In genomic region chr6:87745301-87745700, GRCm38 (mm10) we compare ENCODE assay signal across 16 mouse cellular contexts. TPM values are rescaled to one million over a fixed set of nuclear protein-coding genes. Genes with fewer than 3 reads are reported as not detected.
DNase-seq lines count a peak whose midpoint lies in the region; ATAC-seq and TF ChIP-seq lines count a peak whose summit lies in the region.
"Had no signal": no experiment of that assay in that cellular context is flagged by ENCODE, and none has a peak within 500 bp of the region (broad histone marks: within the 10 kb centered on the region; RNA-seq: fewer than 3 reads in every experiment).

No protein-coding gene starts in this region.

- H3K4me3 ChIP-seq in lung, adult 2 months (replicated peaks; ENCODE audit: extremely low read depth, low read depth, low read length), result no peak overlapping the region
- H3K4me3 ChIP-seq in liver, postnatal 0 days (ENCODE audit: low read depth, low read length), result no peak overlapping the region
- no peak overlapping the region for H3K4me3 ChIP-seq in forebrain, embryonic 11.5 days (ENCODE audit: low read depth, low read length)
- H3K4me3 ChIP-seq: embryonic facial prominence, embryonic 15.5 days; hindbrain, embryonic 15.5 days; neural tube, embryonic 12.5 days had no signal

- ATAC-seq in liver, postnatal 0 days, result no peak
- no peak for ATAC-seq in forebrain, embryonic 11.5 days (replicated peaks; ENCODE audit: low FRiP score)
- ATAC-seq: forebrain, embryonic 16.5 days had no signal

- H3K4me1 ChIP-seq in lung, adult 2 months (ENCODE audit: control insufficient read depth, insufficient read depth, low read length), result no peaks in the 10 kb centered on the region
- H3K4me1 ChIP-seq in liver, postnatal 0 days (ENCODE audit: insufficient read depth), result peaks cover 51% of the 10 kb centered on the region
- H3K4me1 ChIP-seq in forebrain, embryonic 11.5 days (replicated peaks; ENCODE audit: control insufficient read depth, insufficient read depth, low read length), result no peaks in the 10 kb centered on the region
- H3K4me1 ChIP-seq: hindbrain, embryonic 15.5 days; neural tube, embryonic 12.5 days had no signal

- H3K4me2 ChIP-seq in liver, postnatal 0 days (ENCODE audit: low read depth, low read length), result no peak overlapping the region
- no peak overlapping the region for H3K4me2 ChIP-seq in forebrain, embryonic 11.5 days (ENCODE audit: low read depth, low read length, severe bottlenecking)
- H3K4me2 ChIP-seq: embryonic facial prominence, embryonic 15.5 days; hindbrain, embryonic 15.5 days; neural tube, embryonic 12.5 days had no signal

- H3K9ac ChIP-seq in liver, postnatal 0 days (replicated peaks), result no peak overlapping the region
- H3K9ac ChIP-seq in forebrain, embryonic 11.5 days (ENCODE audit: low read length), result no peak overlapping the region
- H3K9ac ChIP-seq: embryonic facial prominence, embryonic 15.5 days; hindbrain, embryonic 15.5 days; neural tube, embryonic 12.5 days had no signal

- H3K36me3 ChIP-seq in liver, postnatal 0 days (replicated peaks; ENCODE audit: insufficient read depth, low read length), result no peaks in the 10 kb centered on the region
- H3K36me3 ChIP-seq in forebrain, embryonic 11.5 days (ENCODE audit: control insufficient read depth, insufficient read depth, low read length), result no peaks in the 10 kb centered on the region
- H3K36me3 ChIP-seq: embryonic facial prominence, embryonic 15.5 days; hindbrain, embryonic 15.5 days; neural tube, embryonic 12.5 days had no signal

- 0 out of 2 replicates have a peak overlapping the region, but pooled peaks have one; percentile 42 for H3K27ac ChIP-seq in liver, postnatal 0 days (ENCODE audit: low read depth)
- no peak overlapping the region for H3K27ac ChIP-seq in forebrain, embryonic 11.5 days (ENCODE audit: low read depth, low read length)
- H3K27ac ChIP-seq: embryonic facial prominence, embryonic 15.5 days; hindbrain, embryonic 15.5 days; neural tube, embryonic 12.5 days had no signal

- DNase-seq in adrenal gland, adult 8-10 months, result peak; percentile 20
- no peak for DNase-seq in adrenal gland, adult 18-20 months (ENCODE audit: low spot score in 2 of 2)
- peak; percentile 25 to 43 for DNase-seq in lung, adult 18-20 months
- no peak for DNase-seq in lung, adult 2 months
- no peak for DNase-seq in liver, postnatal 0 days
- DNase-seq in cerebellum, postnatal 25 days, result no peak
- no peak for DNase-seq in forebrain, embryonic 11.5 days (ENCODE audit: low spot score)
- DNase-seq in thymus, postnatal 0 days (ENCODE audit: low spot score), result no peak
- DNase-seq: midbrain, embryonic 14.5 days; spleen, adult 18-20 months had no signal

- H3K27me3 ChIP-seq in liver, postnatal 0 days (ENCODE audit: insufficient read depth, low read length), result no peaks in the 10 kb centered on the region
- no peaks in the 10 kb centered on the region for H3K27me3 ChIP-seq in forebrain, embryonic 11.5 days (ENCODE audit: control insufficient read depth, insufficient read depth, low read length)
- H3K27me3 ChIP-seq: embryonic facial prominence, embryonic 15.5 days; hindbrain, embryonic 15.5 days; neural tube, embryonic 12.5 days had no signal

- no peaks in the 10 kb centered on the region for H3K9me3 ChIP-seq in liver, postnatal 0 days (ENCODE audit: low read length)
- H3K9me3 ChIP-seq in forebrain, embryonic 11.5 days (ENCODE audit: control insufficient read depth, low read length), result no peaks in the 10 kb centered on the region
- H3K9me3 ChIP-seq: embryonic facial prominence, embryonic 15.5 days; hindbrain, embryonic 15.5 days; neural tube, embryonic 12.5 days had no signal

- WGBS in lung, adult 2 months, result 11% methylated on average over 1 of the region's 1 CpGs
- WGBS in liver, postnatal 0 days (ENCODE audit: insufficient replicate concordance), result 30% methylated on average over 1 of the region's 1 CpGs
- 54% methylated on average over 1 of the region's 1 CpGs for WGBS in forebrain, embryonic 11.5 days

- TF ChIP-seq CTCF in lung, adult 2 months (IDR thresholded peaks at IDR 0.05; ENCODE audit: insufficient read depth, low read length), result no peak
- no peak for TF ChIP-seq CTCF in liver, postnatal 0 days (IDR thresholded peaks at IDR 0.05; ENCODE audit: low read depth)

- TF ChIP-seq POLR2A in lung, adult 2 months (IDR thresholded peaks at IDR 0.05; ENCODE audit: borderline replicate concordance, extremely low read depth, low read depth, low read length), result no peak

- TF ChIP-seq EP300 in liver, postnatal 0 days (IDR thresholded peaks at IDR 0.05; ENCODE audit: low read depth), result no peak

RNA-seq across cellular contexts. Expression of gene Efcc1, which starts 14.6 kb away (rescaled TPM):
- under 1 TPM; 0.54 to 0.78 (median 0.65) TPM for total RNA-seq in adrenal gland, adult 8-10 months (2022)
- under 1 TPM; 0.27 to 0.51 TPM for total RNA-seq in adrenal gland, adult 18-20 months (2021)
- polyA plus RNA-seq in lung, adult 2 months (2012; rRNA removed), result 14.5 and 16.3 TPM in 2 replicates
- polyA plus RNA-seq in liver, postnatal 0 days (2015; fragmentation: Nextera tagmentation; extraction: Ambion mirVana), result 0.39 and 0.42 TPM in 2 replicates
- polyA plus RNA-seq in forebrain, embryonic 11.5 days (2014; fragmentation: Nextera tagmentation; extraction: Ambion mirVana), result 1.5 TPM in 2 replicates
- 0.18 and 0.26 TPM in 2 replicates for polyA plus RNA-seq in thymus, postnatal 0 days (2015; fragmentation: Nextera tagmentation; extraction: Ambion mirVana)

RNA-seq across cellular contexts. Expression of gene Gp9, which starts 32.6 kb away (rescaled TPM):
- total RNA-seq in adrenal gland, adult 8-10 months (2022), result under 1 TPM in 1 of 4 experiments, not detected in 3; 0.35 TPM
- under 1 TPM in 1 of 2 experiments, not detected in 1; 0.70 TPM for total RNA-seq in adrenal gland, adult 18-20 months (2021)
- 13.1 and 14.9 TPM in 2 replicates for polyA plus RNA-seq in lung, adult 2 months (2012; rRNA removed)
- 36.5 and 38.0 TPM in 2 replicates for polyA plus RNA-seq in liver, postnatal 0 days (2015; fragmentation: Nextera tagmentation; extraction: Ambion mirVana)
- polyA plus RNA-seq in forebrain, embryonic 11.5 days (2014; fragmentation: Nextera tagmentation; extraction: Ambion mirVana), result 2.5 and 2.8 TPM in 2 replicates
- 0.49 and 0.85 TPM in 2 replicates for polyA plus RNA-seq in thymus, postnatal 0 days (2015; fragmentation: Nextera tagmentation; extraction: Ambion mirVana)
- total RNA-seq: gastrocnemius, postnatal 25 days had no signal
- polyA plus RNA-seq: testis, adult 2 months had no signal

Comparison
In these comparisons a context has a peak if more than half of its experiments do, and no peak if none do; other contexts are left out.
1. DNase-seq: peak in adrenal gland, adult 8-10 months (single experiment) and lung, adult 18-20 months (2 of 2); none in adrenal gland, adult 18-20 months (0 of 2), lung, adult 2 months (single experiment), liver, postnatal 0 days (single experiment), cerebellum, postnatal 25 days (0 of 2), forebrain, embryonic 11.5 days (single experiment) and thymus, postnatal 0 days (single experiment).